In genomic region chr2:152691564-152692217, GRCm38 (mm10) we compare ENCODE assay signal across 8 mouse cellular contexts. TPM values are rescaled to one million over a fixed set of nuclear protein-coding genes. Genes with fewer than 3 reads are reported as not detected.
DNase-seq lines count a peak whose midpoint lies in the region; ATAC-seq lines count a peak whose summit lies in the region.

No protein-coding gene starts in this region.

- no peak overlapping the region for H3K4me2 ChIP-seq in limb, embryonic 12.5 days

- DNase-seq in cerebellum, postnatal 14 days: peak; percentile 55 to 65
- DNase-seq in cerebellum, adult 9-11 months: no peak
- peak; percentile 85 for DNase-seq in 3T3-L1 (ENCODE audit: low read depth, low spot score)
- DNase-seq in embryo, embryonic 11 days: peak; percentile 65
- DNase-seq in left cerebral cortex, adult 8-10 months (ENCODE audit: low spot score in 2 of 2): no peak
- DNase-seq in urinary bladder, postnatal 10 days (ENCODE audit: low spot score): no peak
- no peak for DNase-seq in frontal cortex, postnatal 36 days (ENCODE audit: low spot score in 2 of 2)

- H3K27ac ChIP-seq in limb, embryonic 12.5 days: peak overlapping the region; percentile 56; the same call in 1 of the 2 replicates

- H3K4me3 ChIP-seq in limb, embryonic 12.5 days (replicated peaks): no peak overlapping the region

- ATAC-seq in limb, embryonic 12.5 days (ENCODE audit: insufficient number of reproducible peaks, insufficient read depth, low FRiP score, low TSS enrichment, low read depth): no peak

- peaks cover 25% of the 10 kb centered on the region for H3K4me1 ChIP-seq in limb, embryonic 12.5 days (replicated peaks)

- H3K9me3 ChIP-seq in limb, embryonic 12.5 days: peaks cover 5% of the 10 kb centered on the region; the same call in 1 of the 2 replicates

- H3K27me3 ChIP-seq in limb, embryonic 12.5 days: no peaks in the 10 kb centered on the region

- WGBS in limb, embryonic 12.5 days: 83% methylated on average over 7 of the region's 7 CpGs

- H3K36me3 ChIP-seq in limb, embryonic 12.5 days: peaks cover 85% of the 10 kb centered on the region

- H3K9ac ChIP-seq in limb, embryonic 12.5 days (replicated peaks): no peak overlapping the region

RNA-seq across cellular contexts. Expression of gene Mcts2, which starts 4.9 kb away (rescaled TPM):
- polyA plus RNA-seq in limb, embryonic 12.5 days (2016; fragmentation: Nextera tagmentation; extraction: Ambion mirVana): 36.3 and 39.2 TPM in 2 replicates
- total RNA-seq in left cerebral cortex, adult 8-10 months (2022): 10 to 100 TPM; 15.5 to 18.6 (median 18.2) TPM

RNA-seq across cellular contexts. Expression of gene H13, which starts 22.4 kb away (rescaled TPM):
- 129 and 135 TPM in 2 replicates for polyA plus RNA-seq in limb, embryonic 12.5 days (2016; fragmentation: Nextera tagmentation; extraction: Ambion mirVana)
- 10 to 100 TPM; 59.6 to 78.5 (median 71.8) TPM for total RNA-seq in left cerebral cortex, adult 8-10 months (2022)

RNA-seq across cellular contexts. Expression of gene Id1, which starts 44.4 kb away (rescaled TPM):
- 299 and 330 TPM in 2 replicates for polyA plus RNA-seq in limb, embryonic 12.5 days (2016; fragmentation: Nextera tagmentation; extraction: Ambion mirVana)
- 10 to 100 TPM; 19.1 to 30.8 (median 22.9) TPM for total RNA-seq in left cerebral cortex, adult 8-10 months (2022)

Comparison
In these comparisons a context has a peak if more than half of its experiments do, and no peak if none do; other contexts are left out.
1. DNase-seq: peak in cerebellum, postnatal 14 days (2 of 2), 3T3-L1 (single experiment) and embryo, embryonic 11 days (single experiment); none in cerebellum, adult 9-11 months (single experiment), left cerebral cortex, adult 8-10 months (0 of 2), urinary bladder, postnatal 10 days (single experiment) and frontal cortex, postnatal 36 days (0 of 2).